Mouse (Mus musculus) hindbrain, embryonic 13.5 days (tissue): ENCODE results near the gene Csad. TPM values are rescaled to one million over a fixed set of nuclear protein-coding genes. Genes with fewer than 3 reads are reported as not detected.

ENCODE experiments used
- ATAC-seq: fragments of 200-750 bp; cut with Nextera tagmentation; 2 replicates; pipeline ENCODE4 v1.8.0; 2017; ENCODE audit warnings: moderate TSS enrichment; ENCODE audit not compliant: low FRiP score
- H3K27ac ChIP-seq: fragments of 300-500 bp; sonication (generic); 2 replicates; pipeline ENCODE4 v1.5.1; 2015; ENCODE audit warnings: inconsistent platforms, mild to moderate bottlenecking, moderate library complexity
- H3K27me3 ChIP-seq: fragments of 300-500 bp; sonication (generic); 2 replicates; pipeline ENCODE4 v1.6.1; 2015; ENCODE audit warnings: mild to moderate bottlenecking, inconsistent platforms
- H3K36me3 ChIP-seq: fragments of 300-500 bp; sonication (generic); 2 replicates; pipeline ENCODE4 v1.6.1; 2015; ENCODE audit warnings: mild to moderate bottlenecking, inconsistent platforms
- H3K4me1 ChIP-seq: fragments of 300-500 bp; sonication (generic); replicated peaks from 2 replicates; pipeline ENCODE4 v1.6.1; 2015; ENCODE audit warnings: inconsistent platforms
- H3K4me2 ChIP-seq: fragments of 300-500 bp; sonication (generic); 2 replicates; pipeline ENCODE4 v1.6.1; 2015; ENCODE audit warnings: inconsistent platforms, mild to moderate bottlenecking, moderate library complexity
- H3K4me3 ChIP-seq: fragments of 300-500 bp; sonication (generic); 2 replicates; pipeline ENCODE4 v1.5.1; 2015; ENCODE audit warnings: mild to moderate bottlenecking, inconsistent platforms
- H3K9ac ChIP-seq: fragments of 300-500 bp; sonication (generic); 2 replicates; pipeline ENCODE4 v1.6.1; 2015; ENCODE audit warnings: mild to moderate bottlenecking, inconsistent platforms
- H3K9me3 ChIP-seq: fragments of 300-500 bp; sonication (generic); 2 replicates; pipeline ENCODE4 v1.6.1; 2016; ENCODE audit warnings: inconsistent platforms
- WGBS: fragments of 180-500 bp; shearing (Covaris S2); methylation state at CpG from one replicate; pipeline ENCODE4 v1.1.7; 2015; 5-methylcytosine and 5-hydroxymethylcytosine counted together
- polyA plus RNA-seq: library from polyadenylated mRNA; unstranded; fragments of >200 nt; fragmentation: Nextera tagmentation; extraction: Ambion mirVana; gene quantifications from 2 replicates; pipeline ENCODE4 v1.2.1, GENCODE M21; 2015

The Csad gene
- polyA plus RNA-seq, 1 experiment from 2014 or later = 44.5 TPM

GRCm38 (mm10) chr15:102191699-102192098, 12.8 kb downstream of the Csad start:
- no peak for ATAC-seq
- H3K9ac ChIP-seq = no peak overlapping the region
- no peak overlapping the region for H3K27ac ChIP-seq
- no peak overlapping the region for H3K4me3 ChIP-seq
- H3K4me2 ChIP-seq = no peak overlapping the region
- H3K9me3 ChIP-seq = no peaks in the 10 kb centered on the region
- 0 out of 2 replicates have a peak, but pooled peaks cover 7% of the 10 kb centered on the region for H3K36me3 ChIP-seq
- WGBS = 79% methylated on average over 7 of the region's 7 CpGs
- H3K4me1 ChIP-seq = no peaks in the 10 kb centered on the region
- no peaks in the 10 kb centered on the region for H3K27me3 ChIP-seq

- Histone ChIP-seq H3K27ac (no peak overlapping the region), H3K9me3 (no peaks in the 10 kb centered on the region), H3K4me1 (no peaks in the 10 kb centered on the region), H3K36me3 (peaks cover 30% of the 10 kb centered on the region), H3K9ac (no peak overlapping the region; the same call in 1 of the 2 replicates), H3K4me2 (no peak overlapping the region), H3K4me3 (no peak overlapping the region), H3K27me3 (no peaks in the 10 kb centered on the region)
- WGBS = 61% methylated on average over 6 of the region's 6 CpGs
- ATAC-seq = no peak
Observed at GRCm38 (mm10) chr15:102188883-102189282, 15.6 kb downstream of the Csad start.

GRCm38 (mm10) chr15:102188096-102188495, 16.4 kb downstream of the Csad start:
- Histone ChIP-seq H3K27ac (no peak overlapping the region), H3K4me3 (no peak overlapping the region), H3K36me3 (peaks cover 36% of the 10 kb centered on the region), H3K4me2 (no peak overlapping the region), H3K9ac (no peak overlapping the region), H3K9me3 (no peaks in the 10 kb centered on the region), H3K4me1 (no peaks in the 10 kb centered on the region), H3K27me3 (no peaks in the 10 kb centered on the region)
- no peak for ATAC-seq
- 92% methylated on average over 10 of the region's 10 CpGs for WGBS

GRCm38 (mm10) chr15:102186239-102186638, 18.3 kb downstream of the Csad start:
- H3K9ac ChIP-seq = no peak overlapping the region
- WGBS = 85% methylated on average over 11 of the region's 11 CpGs
- no peak overlapping the region for H3K27ac ChIP-seq
- no peak overlapping the region for H3K4me3 ChIP-seq
- no peaks in the 10 kb centered on the region for H3K9me3 ChIP-seq
- peaks cover 36% of the 10 kb centered on the region for H3K36me3 ChIP-seq
- H3K27me3 ChIP-seq = no peaks in the 10 kb centered on the region
- ATAC-seq = no peak
- no peak overlapping the region for H3K4me2 ChIP-seq
- H3K4me1 ChIP-seq = no peaks in the 10 kb centered on the region

- no peak for ATAC-seq
- Histone ChIP-seq H3K4me3 (no peak overlapping the region), H3K4me1 (no peaks in the 10 kb centered on the region), H3K27ac (no peak overlapping the region), H3K9me3 (no peaks in the 10 kb centered on the region), H3K4me2 (no peak overlapping the region), H3K36me3 (peaks cover 36% of the 10 kb centered on the region), H3K9ac (no peak overlapping the region), H3K27me3 (no peaks in the 10 kb centered on the region)
- 88% methylated on average over 3 of the region's 3 CpGs for WGBS
Observed at GRCm38 (mm10) chr15:102183076-102183475, 21.4 kb downstream of the Csad start.

GRCm38 (mm10) chr15:102179924-102180323, 24.6 kb downstream of the Csad start:
- WGBS = 87% methylated on average over 14 of the region's 14 CpGs
- no peak overlapping the region for H3K4me2 ChIP-seq

GRCm38 (mm10) chr15:102179106-102179505, 25.4 kb downstream of the Csad start:
- H3K9me3 ChIP-seq = no peaks in the 10 kb centered on the region; the same call in 1 of the 2 replicates
- H3K36me3 ChIP-seq = peaks cover 26% of the 10 kb centered on the region
- H3K4me1 ChIP-seq = no peaks in the 10 kb centered on the region
- H3K27ac ChIP-seq = no peak overlapping the region
- no peak overlapping the region for H3K9ac ChIP-seq
- WGBS = 83% methylated on average over 9 of the region's 9 CpGs
- no peak for ATAC-seq
- no peak overlapping the region for H3K4me2 ChIP-seq
- no peak overlapping the region for H3K4me3 ChIP-seq
- H3K27me3 ChIP-seq = no peaks in the 10 kb centered on the region

More at GRCm38 (mm10) chr15:102179924-102180323, 24.6 kb downstream of the Csad start:
- no peak for ATAC-seq
- no peaks in the 10 kb centered on the region for H3K4me1 ChIP-seq
- H3K9ac ChIP-seq = no peak overlapping the region
- H3K4me3 ChIP-seq = no peak overlapping the region
- H3K36me3 ChIP-seq = peaks cover 29% of the 10 kb centered on the region
- H3K9me3 ChIP-seq = no peaks in the 10 kb centered on the region
- H3K27me3 ChIP-seq = no peaks in the 10 kb centered on the region
- no peak overlapping the region for H3K27ac ChIP-seq

GRCm38 (mm10) chr15:102178279-102178678, 26.2 kb downstream of the Csad start:
- peaks cover 18% of the 10 kb centered on the region for H3K36me3 ChIP-seq
- ATAC-seq = no peak
- H3K9ac ChIP-seq = no peak overlapping the region
- 31% methylated on average over 6 of the region's 6 CpGs for WGBS
- H3K27ac ChIP-seq = no peak overlapping the region
- H3K27me3 ChIP-seq = no peaks in the 10 kb centered on the region
- no peaks in the 10 kb centered on the region for H3K4me1 ChIP-seq
- H3K9me3 ChIP-seq = no peaks in the 10 kb centered on the region; the same call in 1 of the 2 replicates
- no peak overlapping the region for H3K4me2 ChIP-seq
- no peak overlapping the region for H3K4me3 ChIP-seq

- H3K4me2 ChIP-seq = no peak overlapping the region
- no peaks in the 10 kb centered on the region for H3K27me3 ChIP-seq
- no peak overlapping the region for H3K9ac ChIP-seq
- no peak for ATAC-seq
- no peaks in the 10 kb centered on the region; the same call in 1 of the 2 replicates for H3K9me3 ChIP-seq
- H3K27ac ChIP-seq = no peak overlapping the region
- no peaks in the 10 kb centered on the region for H3K4me1 ChIP-seq
- peaks cover 18% of the 10 kb centered on the region for H3K36me3 ChIP-seq
- WGBS = 86% methylated on average over 8 of the region's 8 CpGs
- H3K4me3 ChIP-seq = no peak overlapping the region
Observed at GRCm38 (mm10) chr15:102177417-102177816, 27.1 kb downstream of the Csad start.

- WGBS = 91% methylated on average over 7 of the region's 7 CpGs
- peaks cover 18% of the 10 kb centered on the region for H3K36me3 ChIP-seq
- no peaks in the 10 kb centered on the region for H3K27me3 ChIP-seq
- H3K4me2 ChIP-seq = no peak overlapping the region
- no peak for ATAC-seq
- H3K27ac ChIP-seq = no peak overlapping the region
- no peaks in the 10 kb centered on the region; the same call in 1 of the 2 replicates for H3K9me3 ChIP-seq
- H3K9ac ChIP-seq = no peak overlapping the region
- no peak overlapping the region for H3K4me3 ChIP-seq
- no peaks in the 10 kb centered on the region for H3K4me1 ChIP-seq
Observed at GRCm38 (mm10) chr15:102176571-102177316, 27.8 kb downstream of the Csad start.

GRCm38 (mm10) chr15:102175736-102176319, 28.7 kb downstream of the Csad start:
- Histone ChIP-seq H3K9me3 (no peaks in the 10 kb centered on the region; the same call in 1 of the 2 replicates), H3K27ac (no peak overlapping the region), H3K4me2 (no peak overlapping the region), H3K9ac (no peak overlapping the region), H3K4me3 (no peak overlapping the region), H3K4me1 (no peaks in the 10 kb centered on the region), H3K27me3 (no peaks in the 10 kb centered on the region), H3K36me3 (peaks cover 18% of the 10 kb centered on the region)
- 90% methylated on average over 16 of the region's 16 CpGs for WGBS
- ATAC-seq = no peak

GRCm38 (mm10) chr15:102173581-102173980, 30.9 kb downstream of the Csad start:
- 92% methylated on average over 3 of the region's 3 CpGs for WGBS
- Histone ChIP-seq H3K4me2 (no peak overlapping the region), H3K9me3 (no peaks in the 10 kb centered on the region; the same call in 1 of the 2 replicates), H3K27ac (no peak overlapping the region), H3K27me3 (no peaks in the 10 kb centered on the region), H3K9ac (no peak overlapping the region), H3K4me1 (no peaks in the 10 kb centered on the region), H3K36me3 (peaks cover 18% of the 10 kb centered on the region), H3K4me3 (no peak overlapping the region)
- ATAC-seq = no peak

- no peak overlapping the region for H3K4me2 ChIP-seq
- WGBS = 64% methylated on average over 2 of the region's 2 CpGs
- no peak for ATAC-seq
Observed at GRCm38 (mm10) chr15:102169064-102169463, 35.5 kb downstream of the Csad start.

More at GRCm38 (mm10) chr15:102169064-102169463, 35.5 kb downstream of the Csad start:
- Histone ChIP-seq H3K36me3 (no peaks in the 10 kb centered on the region), H3K9me3 (no peaks in the 10 kb centered on the region), H3K9ac (no peak overlapping the region), H3K27me3 (no peaks in the 10 kb centered on the region), H3K4me3 (no peak overlapping the region), H3K4me1 (no peaks in the 10 kb centered on the region), H3K27ac (no peak overlapping the region)
